Mouse (Mus musculus) midbrain, embryonic 11.5 days (tissue): ENCODE measurements around the gene Fam72a. TPM values are rescaled to one million over a fixed set of nuclear protein-coding genes. Genes with fewer than 3 reads are reported as not detected.

ENCODE experiments used
- ATAC-seq: fragments of 200-750 bp; cut with Nextera tagmentation; 2 replicates; pipeline ENCODE4 v1.8.0; 2017; ENCODE audit warnings: moderate TSS enrichment, moderate library complexity; ENCODE audit not compliant: low FRiP score
- DNase-seq: peaks from one replicate; pipeline ENCODE4 v3.0.0; 2015; ENCODE audit warnings: low spot score; ENCODE audit errors: missing footprints
- H3K27ac ChIP-seq: fragments of 300-500 bp; sonication (generic); 2 replicates; pipeline ENCODE4 v1.5.1; 2014; ENCODE audit warnings: low read depth, low read length
- H3K27me3 ChIP-seq: fragments of 300-500 bp; sonication (generic); 2 replicates; pipeline ENCODE4 v1.6.1; 2014; ENCODE audit warnings: mild to moderate bottlenecking, low read length, moderate library complexity, mixed read lengths; ENCODE audit not compliant: control insufficient read depth, insufficient read depth
- H3K36me3 ChIP-seq: fragments of 300-500 bp; sonication (generic); 2 replicates; pipeline ENCODE4 v1.6.1; 2014; ENCODE audit warnings: mild to moderate bottlenecking, low read length, moderate library complexity, mixed read lengths; ENCODE audit not compliant: control insufficient read depth, insufficient read depth
- H3K4me1 ChIP-seq: fragments of 300-500 bp; sonication (generic); 2 replicates; pipeline ENCODE4 v1.6.1; 2014; ENCODE audit warnings: low read length; ENCODE audit not compliant: control insufficient read depth, insufficient read depth
- H3K4me2 ChIP-seq: fragments of 300-500 bp; sonication (generic); 2 replicates; pipeline ENCODE4 v1.6.1; 2014; ENCODE audit warnings: mild to moderate bottlenecking, moderate library complexity
- H3K4me3 ChIP-seq: fragments of 300-500 bp; sonication (generic); 2 replicates; pipeline ENCODE4 v1.5.1; 2014; ENCODE audit warnings: low read depth, low read length
- H3K9ac ChIP-seq: fragments of 300-500 bp; sonication (generic); 2 replicates; pipeline ENCODE4 v1.6.1; 2014; ENCODE audit warnings: low read length
- H3K9me3 ChIP-seq: fragments of 300-500 bp; sonication (generic); 2 replicates; pipeline ENCODE4 v1.6.1; 2016; ENCODE audit warnings: low read length; ENCODE audit not compliant: control insufficient read depth
- WGBS: fragments of 180-500 bp; shearing (Covaris S2); extraction: QIAGEN DNeasy Blood & Tissue Kit; methylation state at CpG from one replicate; pipeline ENCODE4 v1.1.7; 2014; 5-methylcytosine and 5-hydroxymethylcytosine counted together
- polyA plus RNA-seq: library from polyadenylated mRNA; unstranded; fragments of >200 nt; fragmentation: Nextera tagmentation; extraction: Ambion mirVana; gene quantifications from 2 replicates; pipeline ENCODE4 v1.2.1, GENCODE M21; 2014

Fam72a gene
- polyA plus RNA-seq, 1 experiment from 2014 or later = 4.5 TPM

DNA sequence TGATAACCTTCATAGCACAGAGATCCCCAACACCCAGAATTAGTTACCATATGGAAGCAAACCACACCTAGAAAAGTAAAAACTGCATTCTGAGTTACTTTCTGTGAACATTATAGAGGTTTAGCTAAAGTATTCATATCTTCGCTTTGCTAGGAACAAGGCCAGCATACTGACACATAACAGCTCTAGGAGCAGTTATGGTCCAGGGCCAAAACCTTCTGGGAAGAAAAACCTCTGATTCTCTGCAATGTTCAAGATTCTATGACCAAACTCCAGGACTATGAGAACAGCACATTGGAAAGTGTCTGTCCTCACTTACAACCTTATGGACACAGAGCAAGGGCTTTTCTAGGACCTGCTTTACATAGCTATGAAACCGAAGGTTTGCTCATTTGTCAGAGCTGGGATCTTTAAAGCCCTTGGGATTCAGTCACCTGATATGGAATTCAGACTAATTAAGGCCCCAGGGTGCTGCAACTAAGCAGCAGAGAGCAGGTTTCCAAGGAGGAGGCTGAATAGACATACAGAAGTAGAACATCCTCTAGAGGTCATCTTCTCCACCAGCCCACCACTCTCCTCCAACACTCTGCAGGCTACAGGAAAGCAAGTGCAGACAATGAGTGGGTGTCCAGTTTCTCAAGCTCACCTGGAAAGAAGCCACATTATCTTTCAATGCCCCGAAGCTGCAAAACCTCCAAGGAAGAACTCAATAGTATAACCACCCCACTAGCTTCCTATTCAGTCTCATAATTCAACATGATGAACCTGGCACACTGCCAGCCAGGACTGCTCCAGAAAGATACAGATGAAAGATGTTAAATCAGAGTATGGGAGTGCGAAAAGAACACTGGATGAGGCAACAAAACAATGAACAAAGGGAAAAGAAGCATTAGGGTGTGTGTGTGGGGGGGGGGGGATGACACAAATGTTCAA, 33.5 kb upstream of the Fam72a start:
- Histone ChIP-seq H3K36me3 (no peaks in the 10 kb centered on the region), H3K4me1 (no peaks in the 10 kb centered on the region; the same call in 1 of the 2 replicates), H3K4me3 (no peak overlapping the region), H3K9ac (no peak overlapping the region), H3K27me3 (no peaks in the 10 kb centered on the region), H3K4me2 (no peak overlapping the region), H3K9me3 (no peaks in the 10 kb centered on the region), H3K27ac (no peak overlapping the region)
- peak; percentile 51 for DNase-seq
- WGBS = 90% methylated on average over 4 of the region's 4 CpGs
- no peak for ATAC-seq

DNA sequence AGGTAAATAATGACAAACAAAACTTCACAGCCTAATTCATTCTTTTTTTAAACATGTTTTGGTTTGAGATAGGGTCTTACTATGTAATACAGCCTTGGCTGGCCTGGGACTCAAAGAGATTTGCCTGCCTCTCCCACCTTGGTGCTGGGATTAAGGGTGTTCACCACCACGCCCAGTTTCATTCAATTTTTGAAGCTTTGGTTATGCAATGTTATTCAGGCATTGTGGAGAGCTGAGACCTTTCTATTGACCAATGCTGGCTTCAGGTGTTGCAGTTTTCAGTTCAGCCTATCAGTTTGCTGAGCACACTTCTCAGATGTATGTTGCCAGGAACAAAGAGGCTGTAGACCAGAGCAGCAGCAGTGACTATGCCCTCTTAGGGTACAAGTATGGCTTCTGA, 29.5 kb upstream of the Fam72a start:
- 90% methylated on average over 1 of the region's 1 CpGs for WGBS
- ATAC-seq = no peak
- H3K9ac ChIP-seq = no peak overlapping the region

DNA sequence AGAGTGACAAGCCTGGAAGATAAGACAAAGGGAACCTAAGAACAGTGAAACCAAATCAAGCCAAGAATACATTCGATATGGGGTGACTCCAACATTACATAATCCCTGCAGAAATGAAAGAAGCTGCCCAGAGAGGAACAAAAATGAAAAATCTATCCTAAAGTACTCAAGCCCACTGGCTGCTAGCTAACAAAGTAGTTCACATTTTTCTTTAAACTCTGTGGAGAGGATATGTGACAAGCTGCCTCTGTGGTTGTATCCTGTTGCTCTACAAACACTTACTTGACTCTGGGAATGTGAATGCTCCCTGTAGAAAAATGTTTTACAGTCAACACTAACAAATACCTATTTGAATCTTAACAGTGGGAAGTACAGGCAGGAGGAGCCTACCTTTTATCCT, 26.0 kb upstream of the Fam72a start:
- ATAC-seq = no peak
- peak; percentile 54 for DNase-seq
- H3K9ac ChIP-seq = no peak overlapping the region
- H3K36me3 ChIP-seq = no peaks in the 10 kb centered on the region
- no peaks in the 10 kb centered on the region for H3K27me3 ChIP-seq
- no peaks in the 10 kb centered on the region for H3K9me3 ChIP-seq
- H3K4me2 ChIP-seq = no peak overlapping the region
- WGBS = 92% methylated on average over 1 of the region's 1 CpGs
- no peak overlapping the region for H3K4me3 ChIP-seq
- no peak overlapping the region for H3K27ac ChIP-seq
- no peaks in the 10 kb centered on the region for H3K4me1 ChIP-seq

More for the DNA sequence above, 29.5 kb upstream of the Fam72a start:
- H3K4me1 ChIP-seq = no peaks in the 10 kb centered on the region; the same call in 1 of the 2 replicates
- no peak overlapping the region for H3K27ac ChIP-seq
- no peaks in the 10 kb centered on the region for H3K9me3 ChIP-seq
- H3K36me3 ChIP-seq = no peaks in the 10 kb centered on the region
- H3K27me3 ChIP-seq = no peaks in the 10 kb centered on the region
- DNase-seq = peak; percentile 1
- no peak overlapping the region for H3K4me3 ChIP-seq
- no peak overlapping the region for H3K4me2 ChIP-seq

DNA sequence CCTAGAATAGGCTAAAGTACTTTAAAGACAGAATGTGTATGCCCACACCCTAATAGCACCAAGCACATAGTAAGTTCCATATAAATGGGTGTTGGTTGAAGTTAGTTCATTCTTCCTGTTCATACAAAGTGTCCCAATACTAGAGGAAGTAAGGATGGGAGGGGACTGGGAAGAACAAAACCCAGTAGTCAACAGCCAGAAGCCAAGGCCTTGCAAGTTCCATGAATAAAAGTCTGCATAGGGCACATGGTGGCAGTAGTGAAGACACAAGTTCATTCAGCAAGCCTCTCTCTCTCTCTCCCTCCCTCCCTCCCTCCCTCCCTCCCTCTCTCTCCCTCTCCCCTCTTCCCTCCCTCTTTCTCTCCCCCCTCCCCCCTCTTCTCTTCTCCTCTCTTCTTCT, 16.6 kb upstream of the Fam72a start:
- ATAC-seq (no peak), DNase-seq (peak; percentile 56)
- Histone ChIP-seq H3K4me3 (no peak overlapping the region), H3K27ac (no peak overlapping the region), H3K4me1 (no peaks in the 10 kb centered on the region), H3K27me3 (no peaks in the 10 kb centered on the region), H3K36me3 (no peaks in the 10 kb centered on the region), H3K9ac (no peak overlapping the region), H3K4me2 (no peak overlapping the region), H3K9me3 (no peaks in the 10 kb centered on the region)

DNA sequence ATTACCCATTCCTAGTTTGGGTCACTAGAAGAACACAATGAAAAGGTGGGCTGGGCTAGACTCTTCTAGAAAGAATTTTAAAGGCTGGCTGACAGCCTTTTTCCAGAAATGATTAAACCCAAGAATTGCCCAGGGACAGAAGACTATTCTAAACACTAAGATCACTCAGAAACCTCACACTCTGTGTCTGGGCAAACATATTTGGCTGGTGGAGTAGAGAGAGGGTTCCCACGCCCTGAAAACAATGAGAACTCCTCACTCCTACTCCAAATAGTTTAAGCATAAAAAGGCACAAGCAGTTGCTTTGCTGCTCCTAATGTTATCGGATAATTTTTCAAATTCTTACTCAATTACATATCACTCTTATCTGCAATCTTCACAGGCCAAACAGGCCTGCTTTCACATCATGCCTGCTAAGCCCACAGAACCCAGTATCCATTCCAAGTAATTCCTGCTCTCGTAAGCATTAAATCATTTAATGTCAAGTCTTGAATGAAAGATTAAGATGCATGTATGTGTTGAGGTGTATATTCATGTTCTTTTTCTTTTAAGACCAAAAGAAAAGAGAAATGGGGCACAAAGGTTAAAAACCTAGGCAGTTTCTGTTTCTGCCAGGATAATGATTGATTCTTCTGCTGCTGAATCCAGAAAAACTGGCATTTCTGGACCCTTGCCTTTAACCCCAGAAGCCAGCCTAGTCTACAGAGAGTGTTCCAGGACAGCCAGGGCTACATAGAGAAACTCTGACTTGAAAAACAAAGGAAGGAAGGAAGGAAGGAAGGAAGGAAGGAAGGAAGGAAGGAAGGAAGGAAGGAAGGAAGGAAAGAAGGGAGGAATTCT, 15.8 kb upstream of the Fam72a start:
- no peak for ATAC-seq
- no peak overlapping the region for H3K27ac ChIP-seq
- no peaks in the 10 kb centered on the region for H3K9me3 ChIP-seq
- H3K4me3 ChIP-seq = no peak overlapping the region
- 78% methylated on average over 3 of the region's 3 CpGs for WGBS
- peak; percentile 47 for DNase-seq
- no peak overlapping the region for H3K4me2 ChIP-seq
- no peaks in the 10 kb centered on the region for H3K36me3 ChIP-seq
- no peaks in the 10 kb centered on the region for H3K27me3 ChIP-seq
- H3K4me1 ChIP-seq = no peaks in the 10 kb centered on the region
- H3K9ac ChIP-seq = no peak overlapping the region

DNA sequence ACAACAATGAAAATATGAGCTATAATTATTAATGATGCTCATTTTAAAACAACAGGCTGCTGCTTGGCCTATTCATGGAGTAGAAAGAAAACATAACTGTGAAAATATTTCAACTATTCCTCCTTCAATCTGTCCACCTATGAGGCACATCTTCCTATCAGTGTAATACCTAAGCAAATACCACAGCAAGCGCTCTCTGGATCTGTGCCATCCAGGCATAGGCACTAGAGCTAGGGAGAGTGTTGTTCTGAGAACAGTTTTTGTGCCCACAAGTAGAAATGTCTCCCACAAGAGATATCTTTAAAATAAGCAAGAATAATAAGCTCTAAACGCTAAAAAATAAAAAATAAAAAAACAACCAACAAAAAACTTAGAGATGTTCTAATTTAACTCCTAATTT, 14.6 kb upstream of the Fam72a start:
- no peak for ATAC-seq
- no peak overlapping the region for H3K4me3 ChIP-seq
- H3K4me1 ChIP-seq = no peaks in the 10 kb centered on the region
- no peak overlapping the region for H3K9ac ChIP-seq
- H3K4me2 ChIP-seq = no peak overlapping the region
- H3K27ac ChIP-seq = no peak overlapping the region
- H3K27me3 ChIP-seq = no peaks in the 10 kb centered on the region
- WGBS = 95% methylated on average over 2 of the region's 2 CpGs
- H3K9me3 ChIP-seq = no peaks in the 10 kb centered on the region
- DNase-seq = peak; percentile 19
- no peaks in the 10 kb centered on the region for H3K36me3 ChIP-seq

DNA sequence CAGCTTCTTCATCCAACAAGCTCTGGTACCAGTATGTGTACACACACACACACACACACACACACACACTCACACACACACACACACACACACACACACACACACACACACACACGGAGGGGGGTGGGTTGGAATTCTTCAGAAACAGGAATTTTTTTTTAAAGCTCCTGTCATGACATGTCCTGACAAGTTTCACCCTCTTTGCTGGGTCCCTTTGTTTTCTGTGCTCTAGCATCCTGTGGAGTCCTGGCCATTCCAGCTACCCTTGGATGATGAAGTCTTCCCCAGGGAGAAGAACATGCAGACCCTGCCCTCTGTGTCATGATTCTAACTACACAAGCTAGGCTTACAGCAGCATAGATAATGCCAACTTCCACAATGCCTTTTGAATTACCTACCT, 13.5 kb upstream of the Fam72a start:
- DNase-seq = no peak
- no peaks in the 10 kb centered on the region for H3K9me3 ChIP-seq
- no peak overlapping the region for H3K4me2 ChIP-seq
- no peak overlapping the region for H3K27ac ChIP-seq
- ATAC-seq = no peak
- no peaks in the 10 kb centered on the region for H3K36me3 ChIP-seq
- 63% methylated on average over 1 of the region's 1 CpGs for WGBS
- H3K27me3 ChIP-seq = no peaks in the 10 kb centered on the region
- H3K4me1 ChIP-seq = no peaks in the 10 kb centered on the region
- no peak overlapping the region for H3K9ac ChIP-seq
- no peak overlapping the region for H3K4me3 ChIP-seq

DNA sequence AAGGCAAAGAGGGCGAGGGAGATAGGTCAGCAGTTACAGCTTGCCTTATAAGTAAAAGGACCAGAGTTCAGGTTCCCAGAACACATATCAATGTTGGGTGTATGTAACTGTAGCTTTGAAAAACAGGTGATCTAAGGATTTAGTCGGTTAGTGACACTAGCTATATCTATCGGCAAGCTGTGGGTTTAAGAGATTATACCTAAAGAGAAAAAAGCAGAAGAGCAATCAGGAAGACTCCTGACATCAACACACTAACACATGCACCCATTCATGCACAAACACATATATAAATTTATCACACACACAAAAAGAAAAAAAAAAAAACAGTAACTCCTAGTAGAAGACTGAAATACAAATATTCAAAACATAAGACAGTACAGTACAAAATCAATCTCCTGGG, 11.1 kb upstream of the Fam72a start:
- Histone ChIP-seq H3K27me3 (no peaks in the 10 kb centered on the region), H3K9ac (no peak overlapping the region), H3K27ac (no peak overlapping the region), H3K36me3 (no peaks in the 10 kb centered on the region), H3K4me2 (no peak overlapping the region), H3K4me1 (no peaks in the 10 kb centered on the region), H3K9me3 (no peaks in the 10 kb centered on the region), H3K4me3 (no peak overlapping the region)
- ATAC-seq (no peak), DNase-seq (no peak)
- WGBS = 95% methylated on average over 3 of the region's 3 CpGs

DNA sequence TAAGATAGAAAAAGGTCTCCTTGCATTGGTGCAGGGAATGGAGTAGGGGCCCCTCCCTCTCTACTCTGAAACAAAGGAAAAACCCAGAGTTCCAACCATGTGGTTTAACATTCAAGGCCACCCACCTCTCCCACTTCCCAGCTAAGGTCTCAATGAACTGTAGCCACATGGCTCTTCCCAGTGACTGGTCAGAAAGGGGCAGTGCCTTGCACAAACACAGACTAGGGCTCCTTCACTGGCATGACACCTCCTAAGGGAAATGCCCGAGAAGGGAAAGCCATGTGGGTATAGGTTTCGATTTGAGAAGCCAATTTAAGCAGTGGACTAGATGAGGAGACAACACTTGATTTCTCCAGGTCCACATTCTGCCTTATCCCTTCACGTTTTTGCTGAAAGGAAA, 3.9 kb upstream of the Fam72a start:
- Histone ChIP-seq H3K4me3 (peak overlapping the region; percentile 86), H3K36me3 (no peaks in the 10 kb centered on the region), H3K27ac (no peak overlapping the region), H3K9me3 (no peaks in the 10 kb centered on the region), H3K27me3 (no peaks in the 10 kb centered on the region), H3K4me2 (peak overlapping the region; percentile 87), H3K4me1 (peaks cover 24% of the 10 kb centered on the region), H3K9ac (peak overlapping the region; percentile 39; the same call in 1 of the 2 replicates)
- peak; percentile 86 for DNase-seq
- ATAC-seq = no peak
- WGBS = 50% methylated on average over 3 of the region's 3 CpGs
